Mouse (Mus musculus) hindbrain, embryonic 12.5 days (tissue): ENCODE results near the gene Sf3a1. TPM values are rescaled to one million over a fixed set of nuclear protein-coding genes. Genes with fewer than 3 reads are reported as not detected.
"Not testable (repeated sequence)": the region's sequence is repeated elsewhere in the genome, so short reads cannot be mapped to it uniquely, and the experiment has no call there.

Source experiments
- ATAC-seq: fragments of 200-750 bp; cut with Nextera tagmentation; 2 replicates; pipeline ENCODE4 v1.8.0; 2017; ENCODE audit warnings: moderate TSS enrichment; ENCODE audit not compliant: low FRiP score
- H3K27ac ChIP-seq: fragments of 300-500 bp; sonication (generic); 2 replicates; pipeline ENCODE4 v1.5.1; 2016; ENCODE audit warnings: mild to moderate bottlenecking
- H3K27me3 ChIP-seq: fragments of 300-500 bp; sonication (generic); 2 replicates; pipeline ENCODE4 v1.6.1; 2016; ENCODE audit warnings: mild to moderate bottlenecking
- H3K36me3 ChIP-seq: fragments of 300-500 bp; sonication (generic); 2 replicates; pipeline ENCODE4 v1.6.1; 2016; ENCODE audit warnings: mild to moderate bottlenecking
- H3K4me1 ChIP-seq: fragments of 300-500 bp; sonication (generic); 2 replicates; pipeline ENCODE4 v1.6.1; 2016
- H3K4me2 ChIP-seq: fragments of 300-500 bp; sonication (generic); replicated peaks from 2 replicates; pipeline ENCODE4 v1.6.1; 2016; ENCODE audit warnings: mild to moderate bottlenecking
- H3K4me3 ChIP-seq: fragments of 300-500 bp; sonication (generic); 2 replicates; pipeline ENCODE4 v1.5.1; 2016; ENCODE audit warnings: mild to moderate bottlenecking
- H3K9ac ChIP-seq: fragments of 300-500 bp; sonication (generic); 2 replicates; pipeline ENCODE4 v1.6.1; 2016; ENCODE audit warnings: mild to moderate bottlenecking, moderate library complexity
- H3K9me3 ChIP-seq: fragments of 300-500 bp; sonication (generic); replicated peaks from 2 replicates; pipeline ENCODE4 v1.6.1; 2016; ENCODE audit warnings: mild to moderate bottlenecking
- WGBS: fragments of 180-500 bp; shearing (Covaris S2); methylation state at CpG from one replicate; pipeline ENCODE4 v1.1.7; 2016; 5-methylcytosine and 5-hydroxymethylcytosine counted together
- polyA plus RNA-seq: library from polyadenylated mRNA; unstranded; fragments of >200 nt; fragmentation: Nextera tagmentation; extraction: Ambion mirVana; gene quantifications from 2 replicates; pipeline ENCODE4 v1.2.1, GENCODE M21; 2016

Gene Sf3a1
- polyA plus RNA-seq, 1 experiment from 2014 or later, result 72.0 TPM

DNA sequence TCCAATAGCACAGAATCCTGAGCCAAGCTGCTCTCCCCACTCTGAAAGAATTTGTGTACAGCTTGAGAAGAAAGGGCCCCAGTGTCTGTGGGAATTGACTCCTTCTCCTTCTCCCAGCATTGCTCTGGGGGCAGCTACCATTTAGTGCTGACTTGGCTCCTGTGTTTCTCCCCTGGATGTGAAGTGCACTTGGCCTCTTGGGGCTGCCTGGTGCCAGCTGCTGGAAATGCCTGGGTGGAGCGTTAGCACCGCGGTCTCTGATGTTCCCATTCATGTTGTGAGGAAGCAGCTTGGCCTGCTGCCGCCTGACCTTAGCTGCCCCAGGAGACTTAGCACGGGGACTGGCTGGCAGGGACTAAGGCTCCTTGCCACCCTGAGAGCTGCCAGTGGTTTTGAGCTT is 14.4 kb downstream of the Sf3a1 start:
- no peaks in the 10 kb centered on the region for H3K4me1 ChIP-seq
- H3K9me3 ChIP-seq, result no peaks in the 10 kb centered on the region
- ATAC-seq, result no peak
- H3K27ac ChIP-seq, result no peak overlapping the region
- no peaks in the 10 kb centered on the region for H3K27me3 ChIP-seq
- no peak overlapping the region for H3K9ac ChIP-seq
- peaks cover 100% of the 10 kb centered on the region for H3K36me3 ChIP-seq
- no peak overlapping the region for H3K4me2 ChIP-seq
- no peak overlapping the region for H3K4me3 ChIP-seq
- 86% methylated on average over 5 of the region's 5 CpGs for WGBS

DNA sequence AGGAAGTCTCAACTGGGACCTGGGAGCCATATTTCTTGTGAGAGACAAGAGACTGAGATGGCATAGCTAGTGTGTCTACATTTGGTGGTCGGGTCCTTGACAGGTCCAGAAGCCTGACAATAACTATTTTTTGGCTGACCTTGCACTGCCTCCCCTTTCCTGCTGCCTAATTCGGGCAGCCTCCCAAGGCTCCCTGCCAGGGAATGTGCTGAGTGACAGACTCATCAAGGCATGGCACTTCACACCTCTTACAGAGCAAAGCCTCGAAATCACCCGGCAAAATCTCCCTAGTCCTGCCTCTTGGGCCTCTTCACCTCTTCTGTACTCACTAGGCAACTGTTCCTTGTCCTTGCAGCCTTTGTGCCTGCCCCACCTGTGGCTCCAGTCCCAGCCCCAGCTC is 17.6 kb downstream of the Sf3a1 start:
- H3K27me3 ChIP-seq, result no peaks in the 10 kb centered on the region
- no peak overlapping the region for H3K9ac ChIP-seq
- H3K4me1 ChIP-seq, result no peaks in the 10 kb centered on the region
- ATAC-seq, result no peak
- H3K9me3 ChIP-seq, result no peaks in the 10 kb centered on the region
- WGBS, result 87% methylated on average over 4 of the region's 4 CpGs
- no peak overlapping the region for H3K4me3 ChIP-seq
- H3K27ac ChIP-seq, result no peak overlapping the region
- no peak overlapping the region for H3K4me2 ChIP-seq
- H3K36me3 ChIP-seq, result peaks cover 99% of the 10 kb centered on the region

DNA sequence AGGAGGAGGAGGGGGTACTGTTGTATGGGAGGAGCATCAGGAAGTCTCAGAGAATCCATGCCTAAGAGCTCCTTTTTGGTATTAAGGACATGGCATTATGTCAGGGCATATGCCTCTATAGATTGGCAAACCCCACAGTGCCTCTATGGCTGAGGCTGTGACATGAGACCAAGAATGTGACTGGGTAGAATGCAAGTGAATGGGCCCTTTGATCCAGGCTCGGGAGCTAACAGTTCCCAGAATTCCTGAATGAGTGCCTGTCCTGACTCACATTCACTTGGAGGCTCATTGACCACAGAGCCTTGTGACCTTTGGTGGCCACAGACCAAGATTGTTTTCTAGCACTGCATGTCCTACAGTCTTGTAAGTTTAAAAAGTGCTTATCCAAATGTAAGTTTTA is 21.9 kb downstream of the Sf3a1 start:
- WGBS, result 14% methylated on average over 1 of the region's 1 CpGs
- Histone ChIP-seq H3K27ac (no peak overlapping the region), H3K36me3 (peaks cover 61% of the 10 kb centered on the region), H3K9me3 (no peaks in the 10 kb centered on the region), H3K27me3 (no peaks in the 10 kb centered on the region), H3K4me1 (peaks cover under 1% of the 10 kb centered on the region), H3K4me2 (no peak overlapping the region), H3K4me3 (no peak overlapping the region), H3K9ac (no peak overlapping the region)
- ATAC-seq, result no peak

DNA sequence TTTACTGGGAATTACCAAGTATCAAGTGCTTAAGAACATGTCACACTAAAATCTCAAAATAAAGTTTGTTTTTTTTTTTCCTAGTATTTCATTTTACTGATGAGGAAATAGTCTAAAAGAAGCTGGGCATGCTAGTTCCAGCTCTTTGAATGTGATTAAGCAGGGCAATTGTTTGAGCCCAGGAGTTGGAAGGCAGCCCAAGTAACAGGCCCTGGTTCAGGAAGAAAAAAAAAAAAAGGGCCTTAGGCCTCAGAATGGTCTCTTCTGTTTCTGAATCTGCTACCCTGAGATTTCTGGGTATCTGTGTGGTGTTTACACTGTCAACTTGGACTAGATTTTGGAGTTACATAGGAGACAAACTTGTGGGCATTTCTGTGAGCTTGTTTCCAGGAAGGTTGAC is 23.4 kb downstream of the Sf3a1 start:
- H3K4me1 ChIP-seq, result peaks cover 11% of the 10 kb centered on the region
- no peak overlapping the region; the same call in 1 of the 2 replicates for H3K27ac ChIP-seq
- H3K4me3 ChIP-seq, result no peak overlapping the region
- no peaks in the 10 kb centered on the region for H3K9me3 ChIP-seq
- H3K36me3 ChIP-seq, result peaks cover 46% of the 10 kb centered on the region
- ATAC-seq, result no peak
- H3K27me3 ChIP-seq, result no peaks in the 10 kb centered on the region
- H3K9ac ChIP-seq, result no peak overlapping the region
- H3K4me2 ChIP-seq, result no peak overlapping the region

DNA sequence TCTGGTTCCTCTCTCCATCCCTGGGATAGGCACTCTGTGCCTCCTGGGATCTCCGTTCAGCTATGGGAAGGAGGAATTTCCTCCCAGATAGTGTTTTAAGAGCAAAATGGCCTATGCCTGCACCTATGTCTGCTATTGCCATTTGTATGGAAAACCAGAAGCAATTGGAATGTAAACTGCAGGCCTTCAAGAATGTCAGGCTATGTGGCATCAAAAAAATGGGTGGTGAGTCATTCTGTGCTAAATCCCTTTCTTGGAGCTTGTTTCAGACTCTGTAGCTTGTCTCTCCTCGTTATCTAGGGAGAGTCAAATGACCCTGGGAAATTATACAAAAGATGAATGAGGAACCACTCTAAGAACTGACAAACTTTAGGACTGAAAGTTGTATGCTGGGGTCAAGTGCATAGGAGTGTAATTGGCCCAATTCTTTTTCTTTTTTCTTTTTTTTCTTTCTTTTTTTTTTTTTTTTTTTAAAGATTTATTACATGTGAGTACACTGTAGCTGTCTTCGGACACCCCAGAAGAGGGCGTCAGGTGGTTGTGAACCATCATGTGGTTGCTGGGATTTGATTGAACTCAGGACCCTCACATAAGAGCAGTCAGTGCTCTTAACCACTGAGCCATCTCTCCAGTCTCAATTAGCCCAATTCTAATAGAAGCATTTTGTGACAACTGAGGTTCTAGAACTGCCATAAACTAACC is 24.3 kb downstream of the Sf3a1 start:
- H3K27ac ChIP-seq, result no peak overlapping the region
- WGBS, result 78% methylated on average over 4 of the region's 4 CpGs
- H3K4me3 ChIP-seq, result no peak overlapping the region
- no peaks in the 10 kb centered on the region for H3K9me3 ChIP-seq
- H3K4me1 ChIP-seq, result peaks cover 11% of the 10 kb centered on the region
- no peaks in the 10 kb centered on the region for H3K27me3 ChIP-seq
- no peak for ATAC-seq
- H3K36me3 ChIP-seq, result peaks cover 37% of the 10 kb centered on the region
- H3K9ac ChIP-seq, result no peak overlapping the region
- no peak overlapping the region for H3K4me2 ChIP-seq

DNA sequence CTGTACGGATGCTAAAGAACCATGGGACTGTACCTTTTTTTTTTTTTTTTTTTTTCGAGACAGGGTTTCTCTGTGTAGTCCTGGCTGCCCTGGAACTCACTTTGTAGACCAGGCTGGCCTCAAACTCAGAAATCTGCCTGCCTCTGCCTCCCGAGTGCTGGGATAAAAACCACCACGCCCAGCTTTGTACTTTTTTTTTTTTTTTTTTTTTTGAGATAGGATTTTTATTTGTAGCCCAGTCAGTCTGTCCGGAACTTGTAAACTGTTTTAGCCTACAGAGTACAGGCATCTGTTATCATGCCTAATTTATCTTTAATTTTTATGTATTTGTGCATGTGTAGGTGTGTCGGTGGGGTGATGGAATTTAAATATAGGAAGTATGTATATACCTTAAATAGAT is 25.3 kb downstream of the Sf3a1 start:
- WGBS, result 96% methylated on average over 6 of the region's 6 CpGs
- H3K4me1 ChIP-seq, result peaks cover 14% of the 10 kb centered on the region
- H3K36me3 ChIP-seq, result peaks cover 27% of the 10 kb centered on the region
- H3K9ac ChIP-seq, H3K27ac ChIP-seq, ATAC-seq, H3K4me3 ChIP-seq, H3K9me3 ChIP-seq, H3K27me3 ChIP-seq, H3K4me2 ChIP-seq: not testable (repeated sequence)

DNA sequence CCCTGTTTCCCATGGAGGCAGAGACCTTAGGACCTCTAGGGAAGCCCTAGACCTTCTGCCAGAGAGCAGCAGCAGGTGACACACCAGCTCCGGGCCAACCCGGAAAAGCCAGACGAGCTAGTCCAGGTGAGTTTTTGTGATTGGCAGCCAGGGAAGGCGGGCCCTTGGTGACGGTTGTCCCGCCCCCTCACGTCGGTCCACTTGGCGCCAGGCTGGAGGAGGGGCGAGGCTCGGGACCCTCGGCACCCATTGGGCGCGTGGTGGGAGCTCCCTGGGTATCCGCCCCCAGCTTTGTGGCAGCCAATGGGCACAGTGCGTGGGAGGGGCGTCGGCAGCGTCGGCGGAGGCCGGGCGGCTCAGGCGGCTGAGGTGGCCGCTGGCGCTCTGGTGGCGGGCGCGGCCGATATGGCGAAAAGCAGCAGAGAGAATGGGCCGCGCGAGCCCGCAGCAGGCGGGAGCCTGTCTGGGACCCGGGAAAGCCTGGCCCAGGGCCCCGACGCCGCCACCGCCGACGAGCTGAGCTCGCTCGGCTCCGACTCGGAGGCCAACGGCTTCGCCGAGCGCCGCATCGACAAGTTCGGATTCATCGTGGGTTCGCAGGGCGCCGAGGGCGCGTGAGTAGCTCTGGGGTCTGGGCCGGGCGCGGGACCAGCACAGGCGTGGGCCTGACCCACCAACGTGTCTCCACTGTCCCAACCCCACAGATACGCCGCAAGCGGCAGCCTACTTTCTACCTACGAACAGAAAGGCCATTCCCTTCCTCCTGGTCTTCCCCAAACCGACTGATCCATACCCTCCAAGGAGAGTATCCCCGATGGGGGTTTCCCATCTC is 26.6 kb downstream of the Sf3a1 start, which contains the start of gene Tbc1d10a:
TSS of gene Tbc1d10a (plus strand) at position 304 of the 832 bp plus-strand sequence.
- H3K27me3 ChIP-seq, result no peaks in the 10 kb centered on the region
- peak; percentile 99 for ATAC-seq
- H3K4me2 ChIP-seq, result peak within 1 kb of the TSS; percentile 89
- peaks cover 14% of the 10 kb centered on the region for H3K36me3 ChIP-seq
- peaks cover 17% of the 10 kb centered on the region for H3K4me1 ChIP-seq
- H3K27ac ChIP-seq, result peak within 1 kb of the TSS; percentile 75
- 1% methylated on average over 68 of the region's 71 CpGs for WGBS
- peak within 1 kb of the TSS; percentile 82 for H3K4me3 ChIP-seq
- H3K9ac ChIP-seq, result peak within 1 kb of the TSS; percentile 86
- H3K9me3 ChIP-seq, result no peaks in the 10 kb centered on the region

DNA sequence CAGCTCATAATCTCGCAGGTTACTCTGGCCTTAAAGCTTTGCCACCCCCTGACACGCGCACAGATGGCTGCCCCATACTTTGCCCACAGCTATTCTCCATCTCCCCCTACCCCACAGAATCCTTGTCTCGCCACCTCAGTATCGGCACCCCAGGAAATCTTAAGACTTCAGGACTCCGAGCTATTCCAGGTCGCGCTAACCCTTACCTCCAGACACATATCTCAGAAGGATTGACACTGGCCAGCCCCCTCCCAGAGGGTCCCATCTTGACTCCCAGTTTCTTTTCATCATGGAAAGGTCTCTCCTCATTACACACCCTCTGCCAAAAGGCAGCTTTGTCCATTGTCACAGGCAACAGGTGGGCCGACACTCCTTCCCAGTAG is 27.2 kb downstream of the Sf3a1 start:
- Histone ChIP-seq H3K9me3 (no peaks in the 10 kb centered on the region), H3K4me3 (peak overlapping the region; percentile 82), H3K9ac (peak overlapping the region; percentile 86), H3K27ac (no peak overlapping the region), H3K36me3 (peaks cover 9% of the 10 kb centered on the region; the same call in 1 of the 2 replicates), H3K27me3 (no peaks in the 10 kb centered on the region), H3K4me1 (peaks cover 17% of the 10 kb centered on the region), H3K4me2 (peak overlapping the region; percentile 89)
- ATAC-seq, result no peak; the same call in 1 of the 2 replicates
- 17% methylated on average over 9 of the region's 9 CpGs for WGBS

DNA sequence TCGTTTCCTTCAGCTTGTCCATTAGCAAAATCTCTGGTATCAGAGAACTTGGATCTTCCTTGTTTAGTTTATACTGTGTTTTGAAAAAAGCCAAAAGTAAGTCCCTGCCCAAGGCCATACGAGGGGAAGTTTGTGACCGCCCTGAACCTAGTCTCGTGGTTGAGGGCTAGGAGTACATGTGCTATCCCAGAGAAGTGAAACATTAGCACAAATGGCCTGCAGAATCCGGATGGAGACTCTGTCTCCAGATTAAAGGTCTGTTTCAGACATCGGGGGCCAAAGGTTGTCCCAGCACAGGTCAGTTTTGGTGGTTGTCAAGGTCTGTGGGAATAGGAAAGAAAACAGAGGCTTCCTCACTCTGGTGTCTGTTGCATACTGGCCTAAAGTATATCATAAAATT is 29.0 kb downstream of the Sf3a1 start:
- no peak for ATAC-seq
- no peaks in the 10 kb centered on the region for H3K9me3 ChIP-seq
- no peak overlapping the region for H3K27ac ChIP-seq
- WGBS, result 91% methylated on average over 6 of the region's 6 CpGs
- no peak overlapping the region for H3K4me2 ChIP-seq
- H3K27me3 ChIP-seq, result no peaks in the 10 kb centered on the region
- peaks cover 17% of the 10 kb centered on the region for H3K4me1 ChIP-seq
- H3K9ac ChIP-seq, result no peak overlapping the region
- H3K4me3 ChIP-seq, result no peak overlapping the region
- H3K36me3 ChIP-seq, result no peaks in the 10 kb centered on the region

DNA sequence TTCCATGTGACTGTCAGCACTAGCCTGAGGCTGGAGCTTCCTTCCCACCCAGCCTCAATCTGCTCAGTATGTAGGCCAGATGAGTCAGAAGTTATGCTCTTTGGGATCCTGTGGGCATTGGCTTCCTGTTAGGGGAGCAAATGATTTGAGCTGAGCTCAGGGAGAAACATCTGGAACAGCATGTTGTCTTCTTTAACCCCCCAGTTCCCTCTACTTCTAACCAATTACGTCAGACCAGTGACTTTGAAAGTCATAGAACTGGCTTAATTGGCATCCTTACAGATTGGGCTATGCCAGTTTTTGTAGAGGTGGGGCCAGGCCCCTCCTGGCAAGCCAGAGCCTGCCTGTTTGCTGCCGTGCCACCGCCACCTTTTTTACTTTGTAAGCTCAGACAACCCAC is 30.5 kb downstream of the Sf3a1 start:
- H3K36me3 ChIP-seq, result no peaks in the 10 kb centered on the region
- no peak overlapping the region for H3K4me3 ChIP-seq
- no peak for ATAC-seq
- no peak overlapping the region for H3K4me2 ChIP-seq
- no peaks in the 10 kb centered on the region for H3K9me3 ChIP-seq
- WGBS, result 79% methylated on average over 3 of the region's 3 CpGs
- no peak overlapping the region for H3K9ac ChIP-seq
- H3K27ac ChIP-seq, result no peak overlapping the region
- peaks cover 17% of the 10 kb centered on the region for H3K4me1 ChIP-seq
- no peaks in the 10 kb centered on the region for H3K27me3 ChIP-seq

DNA sequence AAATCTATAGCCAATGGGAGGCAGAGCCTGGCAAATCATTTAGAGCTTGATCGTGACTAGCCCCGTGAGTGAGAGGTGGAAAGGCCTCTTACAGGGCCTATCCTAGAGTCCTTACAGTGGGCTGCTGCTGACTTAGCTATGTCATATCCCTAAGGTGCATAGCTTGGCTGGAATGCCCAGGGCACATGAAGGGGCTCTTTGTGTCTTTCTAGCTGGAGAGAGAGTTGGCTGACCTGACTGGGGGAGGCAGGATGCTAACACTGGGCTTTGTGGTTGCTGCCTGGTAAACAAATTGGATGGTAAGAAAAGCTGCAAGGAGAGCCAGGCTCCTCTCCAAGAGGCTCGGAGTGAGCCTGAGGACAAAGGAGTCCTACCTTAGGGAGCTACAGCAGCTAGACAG is 32.6 kb downstream of the Sf3a1 start:
- H3K9me3 ChIP-seq, result no peaks in the 10 kb centered on the region
- peaks cover 9% of the 10 kb centered on the region for H3K4me1 ChIP-seq
- H3K4me2 ChIP-seq, result no peak overlapping the region
- no peak for ATAC-seq
- no peak overlapping the region for H3K4me3 ChIP-seq
- no peaks in the 10 kb centered on the region for H3K36me3 ChIP-seq
- no peaks in the 10 kb centered on the region for H3K27me3 ChIP-seq
- no peak overlapping the region for H3K9ac ChIP-seq
- H3K27ac ChIP-seq, result no peak overlapping the region
- WGBS, result 86% methylated on average over 3 of the region's 3 CpGs

DNA sequence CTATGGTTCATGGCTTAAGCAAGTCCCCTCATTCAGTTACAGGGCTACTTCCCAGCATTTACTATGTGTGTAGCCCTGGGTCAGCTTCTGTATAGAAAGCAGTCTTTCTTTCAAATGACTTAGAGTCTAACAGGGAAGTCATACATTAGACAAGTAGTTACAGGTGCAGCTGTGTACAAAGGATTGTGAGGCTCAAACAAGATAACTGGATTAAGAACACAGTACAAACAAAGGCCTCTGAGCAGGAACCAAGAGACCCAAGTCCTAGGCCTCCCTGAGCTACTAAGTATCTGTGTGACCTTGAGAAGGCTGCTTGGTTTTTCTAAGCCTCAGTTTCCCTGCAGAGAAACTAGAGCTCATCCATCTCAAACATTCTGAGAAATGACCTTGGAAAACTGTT is 33.3 kb downstream of the Sf3a1 start:
- Histone ChIP-seq H3K36me3 (no peaks in the 10 kb centered on the region), H3K9ac (no peak overlapping the region), H3K27ac (no peak overlapping the region), H3K4me3 (no peak overlapping the region), H3K4me1 (peaks cover 6% of the 10 kb centered on the region; the same call in 1 of the 2 replicates), H3K9me3 (no peaks in the 10 kb centered on the region), H3K4me2 (no peak overlapping the region), H3K27me3 (no peaks in the 10 kb centered on the region)
- ATAC-seq, result no peak
